ENCODE assay signal across 22 mouse cellular contexts in the genomic region with DNA sequence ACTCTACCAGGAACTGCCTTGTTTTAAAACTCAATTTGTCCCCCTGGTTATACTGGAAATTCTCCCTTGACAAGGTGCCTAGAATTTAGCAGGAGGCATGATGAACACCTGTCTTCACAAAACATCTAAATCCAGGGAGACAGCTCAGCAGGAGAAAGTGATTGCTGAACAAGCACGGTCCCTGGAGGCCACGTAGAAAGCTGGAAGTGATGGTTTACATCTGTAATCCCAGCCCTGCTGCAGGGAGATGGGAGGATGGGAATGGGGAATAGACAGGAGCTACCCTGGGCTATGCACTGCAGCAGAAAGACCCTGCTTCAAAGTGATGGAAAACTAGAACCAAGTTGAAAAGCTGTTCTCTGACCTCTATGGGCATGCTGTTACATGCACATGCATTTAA.
DNase-seq lines count a peak whose midpoint lies in the region; ATAC-seq and TF ChIP-seq lines count a peak whose summit lies in the region.
"Had no signal": no experiment of that assay in that cellular context is flagged by ENCODE, and none has a peak within 500 bp of the region (broad histone marks: within the 10 kb centered on the region; RNA-seq: fewer than 3 reads in every experiment).

No protein-coding gene starts in this region.

- H3K4me3 ChIP-seq in heart, adult 2 months: no peak overlapping the region
- no peak overlapping the region for H3K4me3 ChIP-seq in kidney, postnatal 0 days (replicated peaks; ENCODE audit: low read depth, low read length)
- H3K4me3 ChIP-seq in midbrain, embryonic 11.5 days (ENCODE audit: low read depth, low read length): no peak overlapping the region
- H3K4me3 ChIP-seq in midbrain, embryonic 10.5 days: no peak overlapping the region
- H3K4me3 ChIP-seq: embryonic facial prominence, embryonic 15.5 days; gastrocnemius, adult 2 months; heart, embryonic 15.5 days; hindbrain, embryonic 10.5 days; intestine, embryonic 15.5 days; left cerebral cortex, adult 2 months; liver, embryonic 13.5 days; midbrain, embryonic 13.5 days had no signal

- H3K9me3 ChIP-seq in kidney, postnatal 0 days (replicated peaks; ENCODE audit: low read length): no peaks in the 10 kb centered on the region
- no peaks in the 10 kb centered on the region for H3K9me3 ChIP-seq in midbrain, embryonic 11.5 days (ENCODE audit: control insufficient read depth, low read length)
- no peaks in the 10 kb centered on the region for H3K9me3 ChIP-seq in midbrain, embryonic 10.5 days (replicated peaks)
- H3K9me3 ChIP-seq: embryonic facial prominence, embryonic 15.5 days; heart, embryonic 15.5 days; hindbrain, embryonic 10.5 days; intestine, embryonic 15.5 days; liver, embryonic 13.5 days; midbrain, embryonic 13.5 days had no signal

- no peak for TF ChIP-seq CTCF in heart, adult 2 months (IDR thresholded peaks at IDR 0.05)
- TF ChIP-seq CTCF in kidney, postnatal 0 days (IDR thresholded peaks at IDR 0.05; ENCODE audit: low read depth): no peak

- intact Hi-C loops in heart, adult 2 months (cut with DNase I): no loop called here
- intact Hi-C loops in heart, postnatal 10 days (cut with DNase I): no loop called here

- peaks cover 4% of the 10 kb centered on the region for H3K4me1 ChIP-seq in heart, adult 2 months (ENCODE audit: control insufficient read depth, insufficient read depth, low read length)
- peaks cover 19% of the 10 kb centered on the region for H3K4me1 ChIP-seq in kidney, postnatal 0 days (replicated peaks; ENCODE audit: insufficient read depth, low read length)
- no peaks in the 10 kb centered on the region for H3K4me1 ChIP-seq in midbrain, embryonic 11.5 days (ENCODE audit: control insufficient read depth, insufficient read depth, low read length)
- H3K4me1 ChIP-seq in midbrain, embryonic 10.5 days: peaks cover 15% of the 10 kb centered on the region
- H3K4me1 ChIP-seq: liver, embryonic 13.5 days had no signal

- H3K27me3 ChIP-seq in heart, adult 2 months (ENCODE audit: control insufficient read depth, insufficient read depth, low read length): no peaks in the 10 kb centered on the region
- no peaks in the 10 kb centered on the region for H3K27me3 ChIP-seq in kidney, postnatal 0 days (ENCODE audit: insufficient read depth, low read length)
- H3K27me3 ChIP-seq in midbrain, embryonic 11.5 days (ENCODE audit: control insufficient read depth, insufficient read depth, low read length): no peaks in the 10 kb centered on the region
- H3K27me3 ChIP-seq in midbrain, embryonic 10.5 days (ENCODE audit: low read depth, poor library complexity, severe bottlenecking): no peaks in the 10 kb centered on the region
- H3K27me3 ChIP-seq: embryonic facial prominence, embryonic 15.5 days; heart, embryonic 15.5 days; intestine, embryonic 15.5 days; liver, embryonic 13.5 days; midbrain, embryonic 13.5 days had no signal

- H3K36me3 ChIP-seq in heart, adult 2 months (ENCODE audit: control insufficient read depth, insufficient read depth, low read length): no peaks in the 10 kb centered on the region
- no peaks in the 10 kb centered on the region for H3K36me3 ChIP-seq in kidney, postnatal 0 days (ENCODE audit: insufficient read depth, low read length)
- no peaks in the 10 kb centered on the region for H3K36me3 ChIP-seq in midbrain, embryonic 11.5 days (ENCODE audit: control insufficient read depth, insufficient read depth, low read length)
- H3K36me3 ChIP-seq in midbrain, embryonic 10.5 days: no peaks in the 10 kb centered on the region
- H3K36me3 ChIP-seq: embryonic facial prominence, embryonic 15.5 days; heart, embryonic 15.5 days; hindbrain, embryonic 10.5 days; intestine, embryonic 15.5 days; liver, embryonic 13.5 days; midbrain, embryonic 13.5 days had no signal

- ATAC-seq in kidney, postnatal 0 days (replicated peaks; ENCODE audit: low FRiP score, low read depth): no peak
- ATAC-seq in midbrain, embryonic 11.5 days (ENCODE audit: low FRiP score): no peak
- ATAC-seq: forebrain, embryonic 14.5 days; hindbrain, embryonic 16.5 days; intestine, embryonic 15.5 days; midbrain, embryonic 13.5 days had no signal

- H3K9ac ChIP-seq in heart, adult 2 months (ENCODE audit: low read depth, low read length): no peak overlapping the region
- no peak overlapping the region for H3K9ac ChIP-seq in kidney, postnatal 0 days (ENCODE audit: low read depth, low read length)
- H3K9ac ChIP-seq in midbrain, embryonic 11.5 days (ENCODE audit: low read length): no peak overlapping the region
- H3K9ac ChIP-seq: embryonic facial prominence, embryonic 15.5 days; heart, embryonic 15.5 days; intestine, embryonic 15.5 days; liver, embryonic 13.5 days; midbrain, embryonic 13.5 days had no signal

- no peaks in the 10 kb centered on the region for H3K79me2 ChIP-seq in heart, adult 2 months (replicated peaks; ENCODE audit: control insufficient read depth, insufficient read depth, low read length)

- peak overlapping the region; percentile 21; the same call in 1 of the 2 replicates for H3K27ac ChIP-seq in heart, adult 2 months
- peak overlapping the region; percentile 90 for H3K27ac ChIP-seq in kidney, postnatal 0 days
- no peak overlapping the region for H3K27ac ChIP-seq in midbrain, embryonic 11.5 days (ENCODE audit: low read depth, low read length)
- H3K27ac ChIP-seq in midbrain, embryonic 10.5 days (replicated peaks): no peak overlapping the region
- H3K27ac ChIP-seq: embryonic facial prominence, embryonic 15.5 days; gastrocnemius, adult 2 months; heart, embryonic 15.5 days; hindbrain, embryonic 10.5 days; intestine, embryonic 15.5 days; left cerebral cortex, adult 2 months; liver, embryonic 13.5 days; midbrain, embryonic 13.5 days had no signal

- no peak for TF ChIP-seq POLR2A in heart, adult 2 months (IDR thresholded peaks at IDR 0.05; ENCODE audit: insufficient read depth, low read depth, low read length)

- DNase-seq in heart, adult 2 months: no peak
- DNase-seq in heart, postnatal 10 days: no peak
- no peak for DNase-seq in kidney, postnatal 0 days (ENCODE audit: low spot score)
- DNase-seq in kidney, adult 9 months: no peak
- peak; percentile 10 for DNase-seq in midbrain, embryonic 11.5 days (ENCODE audit: low spot score, missing footprints)
- no peak for DNase-seq in midbrain, embryonic 10.5 days (ENCODE audit: low spot score)
- DNase-seq: cerebellum, adult 18-20 months; cerebellum, postnatal 14 days; embryo, embryonic 11 days; gastrocnemius, adult 2 months; liver, embryonic 13.5 days; lung, adult 2 months; right cerebral cortex, postnatal 14 days; thymus, postnatal 25 days had no signal

- H3K4me2 ChIP-seq in kidney, postnatal 0 days (ENCODE audit: low read length): no peak overlapping the region
- H3K4me2 ChIP-seq in midbrain, embryonic 11.5 days: no peak overlapping the region
- H3K4me2 ChIP-seq: embryonic facial prominence, embryonic 15.5 days; heart, embryonic 15.5 days; intestine, embryonic 15.5 days; liver, embryonic 13.5 days; midbrain, embryonic 13.5 days had no signal

- TF ChIP-seq EP300 in heart, adult 2 months (IDR thresholded peaks at IDR 0.05; ENCODE audit: insufficient read depth, low read depth, low read length): no peak

- 56% methylated on average over 2 of the region's 2 CpGs for WGBS in heart, adult 2 months
- 25% methylated on average over 2 of the region's 2 CpGs for WGBS in kidney, postnatal 0 days
- WGBS in midbrain, embryonic 11.5 days: 69% methylated on average over 2 of the region's 2 CpGs
- WGBS in midbrain, embryonic 10.5 days: 62% methylated on average over 2 of the region's 2 CpGs

Comparison
In these comparisons a context has a peak if more than half of its experiments do, and no peak if none do; other contexts are left out.
1. H3K27ac ChIP-seq: peak in heart, adult 2 months (single experiment) and kidney, postnatal 0 days (single experiment); none in midbrain, embryonic 11.5 days (single experiment) and midbrain, embryonic 10.5 days (single experiment).